Comparison of ENCODE assay signal across 28 mouse cellular contexts in the genomic region with DNA sequence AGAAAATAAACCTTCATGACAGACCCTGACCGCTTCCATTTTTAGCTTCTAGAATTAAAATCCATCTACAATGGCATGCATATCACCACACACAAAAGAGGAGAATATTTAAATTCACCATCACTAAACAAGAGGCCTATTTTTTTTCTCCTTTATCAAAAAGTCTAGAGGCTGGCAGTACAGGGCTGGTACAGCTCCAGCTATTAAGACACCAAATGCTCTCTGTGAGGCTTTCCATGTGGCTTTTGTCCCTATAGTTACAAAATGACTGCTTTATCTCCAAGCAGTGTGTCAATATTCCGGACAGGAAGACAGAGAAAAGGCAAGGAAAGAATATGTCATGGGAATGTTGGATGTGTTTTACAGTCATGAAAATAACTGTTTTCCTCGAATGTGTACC. TPM values are rescaled to one million over a fixed set of nuclear protein-coding genes. Genes with fewer than 3 reads are reported as not detected.
DNase-seq lines count a peak whose midpoint lies in the region; ATAC-seq and TF ChIP-seq lines count a peak whose summit lies in the region.
"Had no signal": no experiment of that assay in that cellular context is flagged by ENCODE, and none has a peak within 500 bp of the region (broad histone marks: within the 10 kb centered on the region; RNA-seq: fewer than 3 reads in every experiment).

No protein-coding gene starts in this region.

- no peak overlapping the region for H3K4me2 ChIP-seq in heart, embryonic 13.5 days
- no peak overlapping the region for H3K4me2 ChIP-seq in midbrain, embryonic 16.5 days (ENCODE audit: low read length)
- no peak overlapping the region for H3K4me2 ChIP-seq in midbrain, embryonic 11.5 days
- H3K4me2 ChIP-seq: embryonic facial prominence, embryonic 13.5 days; liver, embryonic 13.5 days had no signal

- DNase-seq in heart, adult 2 months, result no peak
- peak in 1 of 2 experiments; percentile 19 for DNase-seq in layer of hippocampus, adult 2 months (ENCODE audit: low spot score in 2 of 2)
- no peak for DNase-seq in layer of hippocampus, postnatal 25 days (ENCODE audit: extremely low spot score in 1 of 2, low spot score in 1 of 2)
- no peak for DNase-seq in midbrain, embryonic 11.5 days (ENCODE audit: low spot score, missing footprints)
- DNase-seq: adrenal gland, adult 2 months; cerebellum, adult 18-20 months; cerebellum, postnatal 36 days; embryo, embryonic 11 days; heart, postnatal 14 days; kidney, adult 9 months; kidney, postnatal 14 days; liver, embryonic 13.5 days; lung, adult 2 months; lung, postnatal 14 days; thymus, postnatal 25 days had no signal

- ATAC-seq in heart, embryonic 13.5 days (ENCODE audit: extremely low read depth, insufficient number of reproducible peaks, low FRiP score, low TSS enrichment), result no peak
- no peak for ATAC-seq in midbrain, embryonic 16.5 days
- no peak for ATAC-seq in midbrain, embryonic 11.5 days (ENCODE audit: low FRiP score)
- no peak for ATAC-seq in erythroid progenitor cell, adult 5-6 weeks (replicated peaks; ENCODE audit: low FRiP score, poor library complexity, severe bottlenecking)
- ATAC-seq: hindbrain, postnatal 0 days; intestine, embryonic 16.5 days had no signal

- H3K4me3 ChIP-seq in heart, embryonic 13.5 days, result no peak overlapping the region
- no peak overlapping the region for H3K4me3 ChIP-seq in heart, adult 2 months
- no peak overlapping the region for H3K4me3 ChIP-seq in layer of hippocampus, adult 2 months
- H3K4me3 ChIP-seq in midbrain, embryonic 16.5 days (ENCODE audit: low read depth, low read length), result no peak overlapping the region
- H3K4me3 ChIP-seq in midbrain, embryonic 11.5 days (ENCODE audit: low read depth, low read length), result no peak overlapping the region
- H3K4me3 ChIP-seq: embryonic facial prominence, embryonic 13.5 days; erythroblast, embryonic 14.5 days; heart, embryonic 10.5 days; liver, embryonic 13.5 days had no signal

- peaks cover 10% of the 10 kb centered on the region for H3K4me1 ChIP-seq in heart, embryonic 13.5 days
- no peaks in the 10 kb centered on the region for H3K4me1 ChIP-seq in heart, adult 2 months (ENCODE audit: control insufficient read depth, insufficient read depth, low read length)
- H3K4me1 ChIP-seq in midbrain, embryonic 16.5 days (ENCODE audit: control insufficient read depth, insufficient read depth, low read length), result peaks cover 2% of the 10 kb centered on the region; the same call in 1 of the 2 replicates
- H3K4me1 ChIP-seq in midbrain, embryonic 11.5 days (ENCODE audit: control insufficient read depth, insufficient read depth, low read length), result no peaks in the 10 kb centered on the region
- H3K4me1 ChIP-seq: embryonic facial prominence, embryonic 13.5 days; heart, embryonic 10.5 days; liver, embryonic 13.5 days had no signal

- no peaks in the 10 kb centered on the region for H3K36me3 ChIP-seq in heart, embryonic 13.5 days
- no peaks in the 10 kb centered on the region for H3K36me3 ChIP-seq in heart, adult 2 months (ENCODE audit: control insufficient read depth, insufficient read depth, low read length)
- H3K36me3 ChIP-seq in midbrain, embryonic 16.5 days (ENCODE audit: control insufficient read depth, insufficient read depth, low read length), result no peaks in the 10 kb centered on the region
- no peaks in the 10 kb centered on the region for H3K36me3 ChIP-seq in midbrain, embryonic 11.5 days (ENCODE audit: control insufficient read depth, insufficient read depth, low read length)
- H3K36me3 ChIP-seq: embryonic facial prominence, embryonic 13.5 days; heart, embryonic 10.5 days; liver, embryonic 13.5 days had no signal

- H3K79me2 ChIP-seq in heart, adult 2 months (replicated peaks; ENCODE audit: control insufficient read depth, insufficient read depth, low read length), result no peaks in the 10 kb centered on the region

- intact Hi-C loops in heart, adult 2 months (cut with DNase I), result no loop called here

- H3K9ac ChIP-seq in heart, embryonic 13.5 days, result no peak overlapping the region
- no peak overlapping the region for H3K9ac ChIP-seq in heart, adult 2 months (ENCODE audit: low read depth, low read length)
- H3K9ac ChIP-seq in midbrain, embryonic 16.5 days (ENCODE audit: low read depth, low read length), result no peak overlapping the region
- H3K9ac ChIP-seq in midbrain, embryonic 11.5 days (ENCODE audit: low read length), result no peak overlapping the region
- H3K9ac ChIP-seq: embryonic facial prominence, embryonic 13.5 days; liver, embryonic 13.5 days had no signal

- TF ChIP-seq EP300 in heart, adult 2 months (IDR thresholded peaks at IDR 0.05; ENCODE audit: insufficient read depth, low read depth, low read length), result no peak

- 47% methylated on average over 3 of the region's 3 CpGs for WGBS in heart, embryonic 13.5 days
- WGBS in heart, adult 2 months, result 46% methylated on average over 3 of the region's 3 CpGs
- 44% methylated on average over 3 of the region's 3 CpGs for WGBS in midbrain, embryonic 16.5 days
- 68% methylated on average over 3 of the region's 3 CpGs for WGBS in midbrain, embryonic 11.5 days

- H3K9me3 ChIP-seq in heart, embryonic 13.5 days, result no peaks in the 10 kb centered on the region
- H3K9me3 ChIP-seq in midbrain, embryonic 16.5 days (replicated peaks; ENCODE audit: control insufficient read depth, low read length, poor library complexity, severe bottlenecking), result no peaks in the 10 kb centered on the region
- no peaks in the 10 kb centered on the region for H3K9me3 ChIP-seq in midbrain, embryonic 11.5 days (ENCODE audit: control insufficient read depth, low read length)
- H3K9me3 ChIP-seq: embryonic facial prominence, embryonic 13.5 days; heart, embryonic 10.5 days; liver, embryonic 13.5 days had no signal

- no peaks in the 10 kb centered on the region for H3K27me3 ChIP-seq in heart, embryonic 13.5 days (replicated peaks)
- no peaks in the 10 kb centered on the region for H3K27me3 ChIP-seq in heart, adult 2 months (ENCODE audit: control insufficient read depth, insufficient read depth, low read length)
- no peaks in the 10 kb centered on the region for H3K27me3 ChIP-seq in midbrain, embryonic 16.5 days (ENCODE audit: control insufficient read depth, insufficient read depth, low read depth, low read length)
- H3K27me3 ChIP-seq in midbrain, embryonic 11.5 days (ENCODE audit: control insufficient read depth, insufficient read depth, low read length), result no peaks in the 10 kb centered on the region
- H3K27me3 ChIP-seq: embryonic facial prominence, embryonic 13.5 days; liver, embryonic 13.5 days had no signal

- no peak for TF ChIP-seq CTCF in heart, adult 2 months (IDR thresholded peaks at IDR 0.05)
- no peak for TF ChIP-seq CTCF in layer of hippocampus, adult 2 months (conservative IDR thresholded peaks at IDR 0.05)

- H3K27ac ChIP-seq in heart, embryonic 13.5 days (replicated peaks), result 0 out of 2 replicates have a peak overlapping the region, but pooled peaks have one; percentile 5
- H3K27ac ChIP-seq in heart, adult 2 months, result no peak overlapping the region
- peak overlapping the region; percentile 85 for H3K27ac ChIP-seq in layer of hippocampus, adult 2 months
- H3K27ac ChIP-seq in midbrain, embryonic 16.5 days (ENCODE audit: low read length), result 0 out of 2 replicates have a peak overlapping the region, but pooled peaks have one; percentile 17
- no peak overlapping the region for H3K27ac ChIP-seq in midbrain, embryonic 11.5 days (ENCODE audit: low read depth, low read length)
- H3K27ac ChIP-seq: embryonic facial prominence, embryonic 13.5 days; heart, embryonic 10.5 days; hindbrain, postnatal 0 days; liver, embryonic 13.5 days had no signal

- no peak for TF ChIP-seq POLR2A in heart, adult 2 months (IDR thresholded peaks at IDR 0.05; ENCODE audit: insufficient read depth, low read depth, low read length)

RNA-seq across cellular contexts. Expression of a gene that starts 27.8 kb away (rescaled TPM):
- polyA plus RNA-seq in heart, embryonic 13.5 days (2015; fragmentation: Nextera tagmentation; extraction: Ambion mirVana), result 1.5 and 1.7 TPM in 2 replicates
- total RNA-seq in heart, adult 2 months (2021), result 1 to 10 TPM in 1 of 2 experiments, under 1 TPM in 1; 0.81 to 1.0 TPM
- 1.9 and 3.3 TPM in 2 replicates for polyA plus RNA-seq in heart, adult 2 months (2012; rRNA removed)
- 10 to 100 TPM; 12.4 to 12.5 TPM for total RNA-seq in layer of hippocampus, adult 2 months (2021)
- 10 to 100 TPM; 13.5 to 15.2 TPM for total RNA-seq in layer of hippocampus, postnatal 25 days (2021)
- 2.9 and 4.1 TPM in 2 replicates for polyA plus RNA-seq in midbrain, embryonic 16.5 days (2015; fragmentation: Nextera tagmentation; extraction: Ambion mirVana)
- polyA plus RNA-seq in midbrain, embryonic 11.5 days (2014; fragmentation: Nextera tagmentation; extraction: Ambion mirVana), result 0.72 and 0.73 TPM in 2 replicates
- total RNA-seq in erythroid progenitor cell, adult 5-6 weeks (2015; ENCODE audit: low replicate concordance), result not detected in 2 replicates
- not detected in 2 replicates for total RNA-seq in erythroid progenitor cell, adult 5-6 weeks (2017; ENCODE audit: low replicate concordance)
- total RNA-seq: megakaryocyte progenitor cell, adult 5-6 weeks; MEL had no signal
- polyA plus RNA-seq: C2C12; erythroblast, embryonic 14.5 days; gonadal fat pad, adult 2 months; liver, embryonic 13.5 days; spleen, adult 2 months had no signal

Comparison
In these comparisons a context has a peak if more than half of its experiments do, and no peak if none do; other contexts are left out.
1. H3K27ac ChIP-seq: peak in heart, embryonic 13.5 days (single experiment), layer of hippocampus, adult 2 months (single experiment) and midbrain, embryonic 16.5 days (single experiment); none in heart, adult 2 months (single experiment) and midbrain, embryonic 11.5 days (single experiment).
2. RNA of a gene that starts 27.8 kb away (total RNA-seq): 13.5 to 15.2 TPM in layer of hippocampus, postnatal 25 days and 12.4 to 12.5 TPM in layer of hippocampus, adult 2 months; 0.81 to 1.0 TPM in heart, adult 2 months and not detected in erythroid progenitor cell, adult 5-6 weeks; every median in the first group is over 4 times any median in the second.